Mouse (Mus musculus) kidney, embryonic 16.5 days (tissue): ENCODE measurements at regions not wholly inside any gene's neighbourhood (a gene's known extent, or its start where the extent isn't known, plus 50 kb on each side); places are given as distances from the start of the nearest gene placed in this dataset.

Source experiments
- ATAC-seq: fragments of 200-750 bp; cut with Nextera tagmentation; 2 replicates; pipeline ENCODE4 v1.8.0; 2017; ENCODE audit warnings: moderate TSS enrichment; ENCODE audit not compliant: low FRiP score, low TSS enrichment
- H3K27ac ChIP-seq: fragments of 300-500 bp; sonication (generic); 2 replicates; pipeline ENCODE4 v1.5.1; 2014; ENCODE audit warnings: low read length
- H3K27me3 ChIP-seq: fragments of 300-500 bp; sonication (generic); 2 replicates; pipeline ENCODE4 v1.6.1; 2014; ENCODE audit warnings: low read length, control low read depth, mixed read lengths; ENCODE audit not compliant: insufficient read depth
- H3K36me3 ChIP-seq: fragments of 300-500 bp; sonication (generic); 2 replicates; pipeline ENCODE4 v1.6.1; 2014; ENCODE audit warnings: low read length, control low read depth, mixed read lengths; ENCODE audit not compliant: insufficient read depth
- H3K4me1 ChIP-seq: fragments of 300-500 bp; sonication (generic); 2 replicates; pipeline ENCODE4 v1.6.1; 2014; ENCODE audit warnings: low read length, control low read depth, mixed read lengths; ENCODE audit not compliant: insufficient read depth
- H3K4me2 ChIP-seq: fragments of 300-500 bp; sonication (generic); replicated peaks from 2 replicates; pipeline ENCODE4 v1.6.1; 2014; ENCODE audit warnings: low read depth, low read length
- H3K4me3 ChIP-seq: fragments of 300-500 bp; sonication (generic); 2 replicates; pipeline ENCODE4 v1.5.1; 2014; ENCODE audit warnings: mild to moderate bottlenecking, low read length
- H3K9ac ChIP-seq: fragments of 300-500 bp; sonication (generic); replicated peaks from 2 replicates; pipeline ENCODE4 v1.6.1; 2014; ENCODE audit warnings: low read length
- H3K9me3 ChIP-seq: fragments of 300-500 bp; sonication (generic); 2 replicates; pipeline ENCODE4 v1.6.1; 2016; ENCODE audit warnings: low read length, control low read depth
- whole genome bisulfite sequencing: fragments of 180-500 bp; shearing (Covaris S2); extraction: QIAGEN DNeasy Blood & Tissue Kit; methylation state at CpG from one replicate; pipeline ENCODE4 v1.1.7; 2014; 5-methylcytosine and 5-hydroxymethylcytosine counted together

- no peak overlapping the region for H3K9ac ChIP-seq
- H3K36me3 ChIP-seq: no peaks in the 10 kb centered on the region
- 70% methylated on average over 7 of the region's 7 CpGs for WGBS
- no peak for ATAC-seq
- H3K4me3 ChIP-seq: no peak overlapping the region
- no peak overlapping the region for H3K4me2 ChIP-seq
- H3K4me1 ChIP-seq: no peaks in the 10 kb centered on the region
- H3K9me3 ChIP-seq: peaks cover 6% of the 10 kb centered on the region; the same call in 1 of the 2 replicates
- no peak overlapping the region for H3K27ac ChIP-seq
- H3K27me3 ChIP-seq: no peaks in the 10 kb centered on the region
Measured at GRCm38 (mm10) chr6:135433753-135434152, 71.4 kb downstream of the Emp1 start.

GRCm38 (mm10) chr6:135436315-135436714, 74.0 kb downstream of the Emp1 start:
- no peaks in the 10 kb centered on the region for H3K27me3 ChIP-seq
- H3K27ac ChIP-seq: no peak overlapping the region
- H3K9me3 ChIP-seq: peaks cover 10% of the 10 kb centered on the region; the same call in 1 of the 2 replicates
- no peak overlapping the region for H3K4me2 ChIP-seq
- no peak overlapping the region for H3K9ac ChIP-seq
- no peaks in the 10 kb centered on the region for H3K36me3 ChIP-seq
- 81% methylated on average over 4 of the region's 4 CpGs for WGBS
- no peak overlapping the region for H3K4me3 ChIP-seq
- ATAC-seq: no peak
- H3K4me1 ChIP-seq: no peaks in the 10 kb centered on the region

GRCm38 (mm10) chr6:135438271-135438670, 75.9 kb downstream of the Emp1 start:
- Histone ChIP-seq H3K4me1 (no peaks in the 10 kb centered on the region), H3K4me3 (no peak overlapping the region), H3K27me3 (no peaks in the 10 kb centered on the region), H3K4me2 (no peak overlapping the region), H3K9me3 (peaks cover 10% of the 10 kb centered on the region; the same call in 1 of the 2 replicates), H3K27ac (no peak overlapping the region), H3K36me3 (no peaks in the 10 kb centered on the region), H3K9ac (no peak overlapping the region)
- 92% methylated on average over 3 of the region's 3 CpGs for WGBS
- no peak for ATAC-seq

- Histone ChIP-seq H3K4me1 (peaks cover 8% of the 10 kb centered on the region), H3K9me3 (peaks cover 10% of the 10 kb centered on the region; the same call in 1 of the 2 replicates), H3K4me2 (no peak overlapping the region), H3K4me3 (no peak overlapping the region), H3K36me3 (no peaks in the 10 kb centered on the region), H3K27ac (no peak overlapping the region), H3K9ac (no peak overlapping the region), H3K27me3 (no peaks in the 10 kb centered on the region)
- 65% methylated on average over 11 of the region's 11 CpGs for WGBS
- no peak for ATAC-seq
Measured at GRCm38 (mm10) chr6:135441126-135441871, 79.0 kb downstream of the Emp1 start.

- H3K4me2 ChIP-seq: peak overlapping the region; percentile 49
- peak overlapping the region; percentile 28 for H3K9ac ChIP-seq
- H3K27me3 ChIP-seq: no peaks in the 10 kb centered on the region
- peak; percentile 96 for ATAC-seq
- WGBS: 3% methylated on average over 11 of the region's 11 CpGs
- H3K9me3 ChIP-seq: no peaks in the 10 kb centered on the region
- H3K36me3 ChIP-seq: no peaks in the 10 kb centered on the region
- no peak overlapping the region for H3K27ac ChIP-seq
- peaks cover 8% of the 10 kb centered on the region for H3K4me1 ChIP-seq
- H3K4me3 ChIP-seq: peak overlapping the region; percentile 11; the same call in 1 of the 2 replicates
Measured at GRCm38 (mm10) chr6:135444661-135445060, 82.3 kb downstream of the Emp1 start.

GRCm38 (mm10) chr6:135445070-135445469, 82.7 kb downstream of the Emp1 start:
- Histone ChIP-seq H3K27me3 (no peaks in the 10 kb centered on the region), H3K36me3 (no peaks in the 10 kb centered on the region), H3K9me3 (no peaks in the 10 kb centered on the region), H3K27ac (no peak overlapping the region), H3K9ac (peak overlapping the region; percentile 28), H3K4me3 (peak overlapping the region; percentile 11; the same call in 1 of the 2 replicates), H3K4me1 (peaks cover 8% of the 10 kb centered on the region), H3K4me2 (peak overlapping the region; percentile 49)
- ATAC-seq: peak; percentile 52
- 23% methylated on average over 8 of the region's 8 CpGs for WGBS

GRCm38 (mm10) chr6:135447801-135448200, 85.5 kb downstream of the Emp1 start:
- H3K4me1 ChIP-seq: peaks cover 8% of the 10 kb centered on the region
- WGBS: 75% methylated on average over 2 of the region's 2 CpGs
- no peaks in the 10 kb centered on the region for H3K36me3 ChIP-seq
- H3K4me2 ChIP-seq: no peak overlapping the region
- no peaks in the 10 kb centered on the region for H3K9me3 ChIP-seq
- H3K4me3 ChIP-seq: no peak overlapping the region
- ATAC-seq: no peak
- no peak overlapping the region for H3K9ac ChIP-seq
- no peak overlapping the region for H3K27ac ChIP-seq
- no peaks in the 10 kb centered on the region for H3K27me3 ChIP-seq

GRCm38 (mm10) chr6:135449228-135449627, 86.9 kb downstream of the Emp1 start:
- H3K4me2 ChIP-seq: no peak overlapping the region
- no peak overlapping the region for H3K4me3 ChIP-seq
- H3K27me3 ChIP-seq: no peaks in the 10 kb centered on the region
- H3K9me3 ChIP-seq: no peaks in the 10 kb centered on the region
- 79% methylated on average over 5 of the region's 5 CpGs for WGBS
- ATAC-seq: no peak
- no peak overlapping the region for H3K27ac ChIP-seq
- H3K4me1 ChIP-seq: peaks cover 8% of the 10 kb centered on the region
- H3K9ac ChIP-seq: no peak overlapping the region
- H3K36me3 ChIP-seq: no peaks in the 10 kb centered on the region

GRCm38 (mm10) chr6:135450573-135450972, 88.2 kb downstream of the Emp1 start:
- WGBS: 84% methylated on average over 7 of the region's 7 CpGs
- no peak overlapping the region for H3K9ac ChIP-seq
- no peaks in the 10 kb centered on the region for H3K9me3 ChIP-seq
- H3K4me1 ChIP-seq: no peaks in the 10 kb centered on the region
- H3K27ac ChIP-seq: no peak overlapping the region
- ATAC-seq: no peak
- no peaks in the 10 kb centered on the region for H3K27me3 ChIP-seq
- no peak overlapping the region for H3K4me3 ChIP-seq
- H3K36me3 ChIP-seq: no peaks in the 10 kb centered on the region
- H3K4me2 ChIP-seq: no peak overlapping the region

- Histone ChIP-seq H3K4me3 (no peak overlapping the region), H3K4me1 (no peaks in the 10 kb centered on the region), H3K27me3 (no peaks in the 10 kb centered on the region), H3K36me3 (no peaks in the 10 kb centered on the region), H3K9me3 (no peaks in the 10 kb centered on the region), H3K4me2 (no peak overlapping the region), H3K9ac (no peak overlapping the region), H3K27ac (no peak overlapping the region)
- WGBS: 90% methylated on average over 8 of the region's 8 CpGs
- ATAC-seq: no peak
Measured at GRCm38 (mm10) chr6:135451165-135451797, 88.9 kb downstream of the Emp1 start.
